Mouse (Mus musculus): ENCODE measurements at regions not wholly inside any gene's neighbourhood (a gene's known extent, or its start where the extent isn't known, plus 50 kb on each side); places are given as distances from the start of the nearest gene placed in this dataset.

GRCm38 (mm10) chr5:91297068-91297467 lies 105.7 kb downstream of the Btc start:
- TF ChIP-seq POLR2A (IDR thresholded peaks at IDR 0.05; ENCODE audit: insufficient read length, low read depth) (no peak), MYOD1 (IDR thresholded peaks at IDR 0.05; ENCODE audit: control insufficient read depth in 1 of 3, insufficient read length in 2 of 3, low read depth in 2 of 3) (no peak), MAX (IDR thresholded peaks at IDR 0.05; ENCODE audit: low read depth) (no peak), USF1 (IDR thresholded peaks at IDR 0.05; ENCODE audit: low read depth) (no peak), REST (IDR thresholded peaks at IDR 0.05; ENCODE audit: insufficient read depth, insufficient read length) (no peak)
